Mouse (Mus musculus) intestine, embryonic 16.5 days (tissue): ENCODE measurements around the gene Sox8. TPM values are rescaled to one million over a fixed set of nuclear protein-coding genes. Genes with fewer than 3 reads are reported as not detected.

Experiments
- ATAC-seq: fragments of 200-750 bp; cut with Nextera tagmentation; 2 replicates; pipeline ENCODE4 v1.8.0; 2017; ENCODE audit warnings: moderate TSS enrichment, moderate library complexity
- H3K27ac ChIP-seq: fragments of 300-500 bp; sonication (generic); 2 replicates; pipeline ENCODE4 v1.5.1; 2014; ENCODE audit warnings: mild to moderate bottlenecking, low read length
- H3K27me3 ChIP-seq: fragments of 300-500 bp; sonication (generic); replicated peaks from 2 replicates; pipeline ENCODE4 v1.6.1; 2014; ENCODE audit warnings: low read length, control low read depth, mixed read lengths; ENCODE audit not compliant: control insufficient read depth, insufficient read depth
- H3K36me3 ChIP-seq: fragments of 300-500 bp; sonication (generic); 2 replicates; pipeline ENCODE4 v1.6.1; 2014; ENCODE audit warnings: low read length, control low read depth; ENCODE audit not compliant: control insufficient read depth, insufficient read depth
- H3K4me1 ChIP-seq: fragments of 300-500 bp; sonication (generic); 2 replicates; pipeline ENCODE4 v1.6.1; 2014; ENCODE audit warnings: low read length, control low read depth, mixed read lengths; ENCODE audit not compliant: control insufficient read depth, insufficient read depth
- H3K4me2 ChIP-seq: fragments of 300-500 bp; sonication (generic); 2 replicates; pipeline ENCODE4 v1.6.1; 2014; ENCODE audit warnings: low read depth, low read length, control low read depth
- H3K4me3 ChIP-seq: fragments of 300-500 bp; sonication (generic); 2 replicates; pipeline ENCODE4 v1.5.1; 2014; ENCODE audit warnings: mild to moderate bottlenecking, low read length
- H3K9ac ChIP-seq: fragments of 300-500 bp; sonication (generic); 2 replicates; pipeline ENCODE4 v1.6.1; 2014; ENCODE audit warnings: low read depth, low read length
- H3K9me3 ChIP-seq: fragments of 300-500 bp; sonication (generic); 2 replicates; pipeline ENCODE4 v1.6.1; 2016; ENCODE audit warnings: low read length, control low read depth; ENCODE audit not compliant: control insufficient read depth
- WGBS: fragments of 180-500 bp; shearing (Covaris S2); extraction: QIAGEN DNeasy Blood & Tissue Kit; methylation state at CpG from one replicate; pipeline ENCODE4 v1.1.7; 2014; 5-methylcytosine and 5-hydroxymethylcytosine counted together
- polyA plus RNA-seq: library from polyadenylated mRNA; unstranded; fragments of >200 nt; fragmentation: Nextera tagmentation; extraction: Ambion mirVana; gene quantifications from 2 replicates; pipeline ENCODE4 v1.2.1, GENCODE M21; 2015

The Sox8 gene
- 3.6 and 4.3 TPM in 2 replicates for polyA plus RNA-seq

DNA sequence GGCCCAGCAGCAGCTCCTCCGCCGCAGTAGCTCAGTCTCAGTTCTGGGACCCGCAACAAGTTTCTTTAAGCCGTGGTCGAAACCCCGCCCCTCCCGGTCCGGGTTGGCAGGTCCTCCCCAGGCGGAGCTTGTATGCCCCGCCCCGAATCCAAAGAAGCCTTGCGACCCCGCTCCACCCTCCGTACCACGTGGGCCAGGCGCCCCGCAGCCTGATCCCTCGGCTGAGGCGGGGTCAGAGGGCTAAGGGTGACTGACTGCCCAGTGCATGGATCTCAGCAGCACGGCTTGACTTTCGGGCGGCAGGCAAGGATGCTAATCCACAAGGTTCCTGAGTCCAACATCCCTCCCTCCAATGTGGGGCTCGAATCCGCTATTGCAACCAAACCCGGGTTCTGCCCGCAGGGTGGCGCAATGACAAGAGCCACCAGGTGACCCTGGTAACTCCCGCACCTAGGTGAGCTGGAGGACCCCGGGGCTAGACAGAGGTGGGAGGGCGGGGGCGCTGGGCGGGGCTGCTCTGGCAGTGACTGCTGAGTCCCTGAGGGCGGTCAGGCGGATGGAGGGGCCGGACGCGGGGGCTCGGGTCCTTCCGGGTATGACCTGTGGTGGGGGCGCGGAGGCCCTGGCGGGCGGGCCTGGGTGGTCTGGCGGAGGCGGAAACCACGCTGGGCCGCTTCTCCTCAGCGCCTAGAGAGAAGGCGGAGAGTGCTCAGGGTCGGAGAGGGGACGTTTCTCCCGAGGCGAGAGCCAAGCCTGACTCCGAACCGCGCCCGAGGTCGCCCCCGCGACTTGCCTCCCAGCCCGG lies at the start of gene Sox8:
Sox8 (minus strand) TSS at position 39 of the 805 bp plus-strand sequence.
- H3K27ac ChIP-seq = no peak within 1 kb of the TSS
- H3K9ac ChIP-seq = peak within 1 kb of the TSS; percentile 68
- H3K27me3 ChIP-seq = peaks cover 26% of the 10 kb centered on the region
- peaks cover 17% of the 10 kb centered on the region for H3K4me1 ChIP-seq
- peak within 1 kb of the TSS; percentile 50 for H3K4me3 ChIP-seq
- ATAC-seq = peak; percentile 83
- no peaks in the 10 kb centered on the region for H3K9me3 ChIP-seq
- WGBS = under 1% methylated on average over 53 of the region's 61 CpGs
- peak within 1 kb of the TSS; percentile 97 for H3K4me2 ChIP-seq
- H3K36me3 ChIP-seq = no peaks in the 10 kb centered on the region

DNA sequence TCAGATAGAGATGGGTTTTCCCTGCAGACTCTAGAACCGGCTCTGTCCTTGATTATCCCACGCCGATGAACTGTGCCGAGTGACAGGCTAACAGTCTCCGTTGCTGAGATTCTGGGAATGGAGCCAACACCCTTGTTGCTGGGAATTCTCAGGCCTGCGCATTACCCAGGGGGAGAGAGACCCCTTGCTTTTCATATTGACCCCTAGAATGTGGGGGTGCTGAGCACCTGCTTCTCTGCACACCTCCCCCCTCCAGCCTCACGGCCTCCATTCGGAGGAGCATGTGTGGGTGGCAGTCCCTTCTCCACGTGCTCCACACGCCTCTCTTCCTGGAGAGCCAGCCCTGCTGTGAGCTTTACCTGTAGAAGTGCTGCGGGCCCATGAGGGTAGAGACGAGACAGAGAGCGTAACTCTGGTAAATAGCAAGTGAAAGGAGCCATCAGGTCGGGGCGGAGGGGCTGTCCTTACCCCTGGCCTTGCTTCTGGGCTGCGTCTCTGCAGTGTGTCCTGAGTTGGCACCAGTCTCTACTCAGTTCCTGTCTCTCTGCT lies 48.1 kb upstream of the Sox8 start:
- H3K9me3 ChIP-seq = no peaks in the 10 kb centered on the region
- H3K4me1 ChIP-seq = peaks cover 5% of the 10 kb centered on the region
- H3K4me2 ChIP-seq = no peak overlapping the region
- H3K27me3 ChIP-seq = no peaks in the 10 kb centered on the region
- H3K4me3 ChIP-seq = no peak overlapping the region
- no peak overlapping the region for H3K9ac ChIP-seq
- H3K27ac ChIP-seq = 0 out of 2 replicates have a peak overlapping the region, but pooled peaks have one; percentile 27
- 51% methylated on average over 16 of the region's 16 CpGs for WGBS
- ATAC-seq = peak; percentile 50
- no peaks in the 10 kb centered on the region for H3K36me3 ChIP-seq

DNA sequence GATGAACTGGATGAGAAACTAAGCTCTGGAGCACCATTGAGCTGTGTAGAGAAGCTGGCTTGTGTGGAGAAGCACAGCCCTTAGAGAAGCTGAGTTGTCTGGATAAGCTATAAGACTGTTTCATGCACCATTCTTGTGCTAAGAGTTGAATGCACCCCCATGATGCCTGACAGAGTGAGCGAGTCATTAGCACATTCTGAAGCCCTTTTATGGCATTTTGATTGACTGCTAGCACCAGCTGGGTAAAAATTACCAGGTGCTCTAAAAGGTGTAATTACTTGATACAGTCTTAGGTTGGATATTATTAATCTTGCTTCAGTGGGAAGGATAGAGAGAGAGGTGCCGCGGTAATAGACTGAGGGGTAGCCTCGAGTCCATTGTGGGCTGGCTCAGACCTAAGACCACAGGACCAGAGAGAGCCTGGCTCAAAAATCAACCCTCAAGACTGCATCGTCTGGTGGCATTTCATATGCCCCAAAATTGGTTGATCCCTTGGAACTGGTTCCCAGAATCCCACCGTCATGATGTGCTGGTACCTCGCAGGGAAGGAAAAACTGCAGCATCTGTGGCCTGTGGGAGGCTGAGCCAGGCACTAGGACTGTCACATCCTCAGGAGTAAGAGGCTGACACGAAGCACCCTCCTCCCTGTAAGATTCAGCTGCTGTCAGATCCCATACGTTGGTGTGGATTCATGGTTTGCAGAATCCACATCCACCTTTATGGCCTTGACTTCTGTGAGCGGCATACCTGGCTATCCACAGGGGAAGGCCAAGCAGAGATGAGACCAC lies 44.4 kb upstream of the Sox8 start:
- WGBS = 90% methylated on average over 10 of the region's 10 CpGs
- no peak overlapping the region for H3K9ac ChIP-seq
- no peak overlapping the region for H3K27ac ChIP-seq
- H3K36me3 ChIP-seq = no peaks in the 10 kb centered on the region
- no peaks in the 10 kb centered on the region for H3K9me3 ChIP-seq
- H3K27me3 ChIP-seq = no peaks in the 10 kb centered on the region
- no peak overlapping the region for H3K4me3 ChIP-seq
- no peak overlapping the region for H3K4me2 ChIP-seq
- peaks cover 9% of the 10 kb centered on the region for H3K4me1 ChIP-seq
- no peak for ATAC-seq

DNA sequence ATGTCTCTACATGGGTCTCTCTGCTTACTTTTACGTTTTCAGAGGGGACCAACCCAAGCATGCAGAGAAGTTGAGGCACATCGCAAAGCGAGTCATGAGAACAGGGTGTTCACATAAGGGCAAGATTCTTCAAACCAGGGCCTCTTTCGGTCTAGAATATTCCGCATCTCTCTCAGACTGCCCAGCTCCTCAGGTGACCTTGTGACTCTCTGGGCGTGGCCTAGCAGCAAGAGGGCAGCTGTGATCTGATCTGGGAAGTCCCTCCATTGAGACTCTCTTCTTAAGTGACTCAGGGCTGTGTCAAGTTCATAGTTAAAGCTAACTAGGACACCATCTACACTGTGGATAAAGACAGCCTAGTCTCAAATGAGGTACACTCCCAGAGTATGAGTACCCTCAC lies 42.8 kb upstream of the Sox8 start:
- Histone ChIP-seq H3K9ac (no peak overlapping the region), H3K36me3 (no peaks in the 10 kb centered on the region), H3K4me3 (no peak overlapping the region), H3K27ac (no peak overlapping the region), H3K4me2 (no peak overlapping the region), H3K4me1 (peaks cover 11% of the 10 kb centered on the region), H3K9me3 (no peaks in the 10 kb centered on the region), H3K27me3 (no peaks in the 10 kb centered on the region)
- 96% methylated on average over 6 of the region's 6 CpGs for WGBS
- no peak for ATAC-seq

DNA sequence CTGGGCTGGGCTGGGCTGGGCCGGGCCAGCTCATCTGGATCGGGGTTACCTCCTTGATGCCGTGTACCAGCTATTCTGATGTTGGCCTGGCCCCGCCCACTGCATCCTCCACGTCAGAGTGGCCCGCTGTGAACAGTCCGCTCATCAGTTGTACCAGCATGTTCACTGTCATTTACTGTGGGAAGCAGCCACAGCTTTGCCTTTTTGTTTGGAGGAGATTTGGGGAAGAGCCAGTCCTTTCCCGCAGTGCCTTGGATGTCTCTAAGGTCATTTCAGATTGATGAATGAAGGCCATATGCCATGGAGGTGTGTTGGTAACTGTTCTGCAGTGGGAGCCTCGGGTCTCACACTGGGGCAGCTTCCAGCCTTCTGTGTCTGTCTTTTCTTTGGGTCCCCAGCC lies 42.1 kb upstream of the Sox8 start:
- Histone ChIP-seq H3K9me3 (no peaks in the 10 kb centered on the region), H3K4me2 (no peak overlapping the region), H3K27ac (no peak overlapping the region), H3K4me1 (peaks cover 11% of the 10 kb centered on the region), H3K4me3 (no peak overlapping the region), H3K9ac (no peak overlapping the region), H3K27me3 (no peaks in the 10 kb centered on the region), H3K36me3 (no peaks in the 10 kb centered on the region)
- 74% methylated on average over 9 of the region's 9 CpGs for WGBS
- no peak for ATAC-seq

DNA sequence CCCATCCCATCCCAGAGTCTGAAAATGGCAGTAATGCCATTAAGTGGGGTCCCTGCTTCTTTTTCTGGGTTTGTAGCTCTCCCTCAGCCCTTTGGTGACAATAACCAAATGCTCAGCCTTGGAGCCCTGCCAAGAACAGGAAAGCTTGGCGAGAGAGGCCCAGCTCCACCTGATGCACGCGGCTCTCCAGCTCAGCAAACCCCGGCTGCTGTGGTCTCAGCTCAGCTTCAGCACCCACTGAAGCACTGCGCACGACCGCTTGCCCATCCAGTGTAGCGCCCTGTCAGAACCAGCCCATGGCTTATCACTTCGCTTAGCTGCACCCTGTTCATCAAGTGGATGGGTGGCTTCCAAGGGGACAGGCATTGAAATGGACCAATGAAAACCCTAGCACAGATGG lies 39.7 kb upstream of the Sox8 start:
- Histone ChIP-seq H3K4me3 (no peak overlapping the region), H3K9ac (peak overlapping the region; percentile 48; the same call in 1 of the 2 replicates), H3K36me3 (no peaks in the 10 kb centered on the region), H3K27ac (no peak overlapping the region), H3K27me3 (no peaks in the 10 kb centered on the region), H3K4me1 (peaks cover 11% of the 10 kb centered on the region), H3K9me3 (no peaks in the 10 kb centered on the region), H3K4me2 (no peak overlapping the region)
- no peak for ATAC-seq
- WGBS = 38% methylated on average over 9 of the region's 9 CpGs

DNA sequence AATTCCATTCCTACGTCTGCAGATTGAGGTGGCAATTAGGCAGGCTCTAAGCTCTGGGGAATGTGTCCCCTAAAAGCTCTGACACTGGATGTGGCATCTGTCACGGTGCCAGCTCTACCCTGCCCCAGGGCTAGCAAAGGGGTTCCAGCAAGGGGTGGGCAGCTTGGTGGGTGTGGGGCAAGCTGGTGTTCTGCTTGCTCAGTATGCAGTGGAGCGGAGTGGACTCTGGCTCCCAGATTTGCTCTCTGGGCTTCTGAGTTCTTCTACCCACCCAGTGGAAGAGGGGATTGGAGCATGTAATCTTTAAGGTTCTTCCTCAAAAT lies 39.0 kb upstream of the Sox8 start:
- H3K4me1 ChIP-seq = peaks cover 11% of the 10 kb centered on the region
- H3K4me2 ChIP-seq = no peak overlapping the region
- 74% methylated on average over 3 of the region's 3 CpGs for WGBS
- H3K27me3 ChIP-seq = no peaks in the 10 kb centered on the region
- ATAC-seq = no peak
- no peak overlapping the region for H3K27ac ChIP-seq
- no peak overlapping the region for H3K4me3 ChIP-seq
- H3K9me3 ChIP-seq = no peaks in the 10 kb centered on the region
- no peak overlapping the region for H3K9ac ChIP-seq
- no peaks in the 10 kb centered on the region for H3K36me3 ChIP-seq

DNA sequence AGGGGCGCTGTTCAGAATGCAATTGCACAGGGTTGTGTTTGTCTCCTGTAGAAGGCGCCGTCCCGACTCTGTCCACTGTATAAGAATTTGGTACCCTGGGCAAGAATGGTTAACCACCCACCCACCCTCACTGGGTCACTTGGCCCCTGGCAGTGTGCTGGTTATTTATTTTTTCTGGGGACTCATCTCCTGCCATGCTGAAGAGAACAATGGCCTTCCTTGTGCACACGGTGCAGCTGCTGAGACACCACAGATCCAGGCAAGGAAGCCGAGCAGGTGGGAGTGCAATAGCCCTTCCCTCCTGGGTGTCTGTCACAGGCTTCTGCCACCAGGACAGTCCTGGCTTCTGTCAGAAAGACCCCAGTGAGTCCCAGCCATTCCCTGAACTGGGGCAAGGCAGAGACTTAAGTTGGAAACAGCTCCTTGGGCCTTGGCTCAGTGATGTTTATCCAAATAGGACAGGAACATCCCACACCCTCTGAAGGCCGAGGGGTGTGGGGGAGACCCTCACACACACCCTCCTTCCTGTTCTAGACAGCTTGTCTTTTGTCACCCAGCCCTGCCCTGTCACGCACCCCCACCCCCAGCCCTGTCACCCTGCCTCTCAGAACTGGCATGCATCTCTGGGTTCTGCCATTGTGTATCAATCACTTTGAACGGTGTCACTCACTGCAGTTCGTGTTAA lies 38.5 kb upstream of the Sox8 start:
- Histone ChIP-seq H3K4me3 (no peak overlapping the region), H3K4me1 (peaks cover 14% of the 10 kb centered on the region), H3K9me3 (no peaks in the 10 kb centered on the region), H3K27ac (no peak overlapping the region), H3K36me3 (no peaks in the 10 kb centered on the region), H3K27me3 (no peaks in the 10 kb centered on the region), H3K4me2 (no peak overlapping the region), H3K9ac (no peak overlapping the region)
- WGBS = 56% methylated on average over 10 of the region's 10 CpGs
- ATAC-seq = peak; percentile 29; the same call in 1 of the 2 replicates
